Mouse (Mus musculus): ENCODE measurements around the gene Rpl7a. TPM values are rescaled to one million over a fixed set of nuclear protein-coding genes. Genes with fewer than 3 reads are reported as not detected.

Gene Rpl7a
- polyA plus RNA-seq, 1 experiment from 2014 or later, result 533 TPM

DNA sequence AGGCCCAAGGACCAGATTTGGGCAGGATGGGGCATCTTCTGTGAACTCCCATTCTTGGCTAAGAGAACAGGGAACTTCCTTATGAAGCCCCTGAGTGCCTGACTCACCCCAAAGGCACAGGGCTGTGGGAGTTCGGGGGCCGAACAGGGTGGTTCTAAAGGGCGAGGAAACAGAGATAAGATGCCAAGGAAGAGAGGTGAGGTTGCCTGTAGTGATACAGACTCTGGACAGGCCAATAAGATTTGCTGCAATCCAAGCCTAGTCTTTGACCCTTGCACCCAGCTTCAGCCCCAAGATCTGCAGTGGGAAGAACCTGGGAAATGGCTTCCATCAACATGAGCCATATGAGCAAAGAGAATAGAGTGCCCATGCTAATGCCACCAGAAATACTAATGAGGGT lies 32.7 kb downstream of the Rpl7a start:
- WGBS, result 89% methylated on average over 3 of the region's 3 CpGs
- ATAC-seq (replicated peaks), result no peak
- Histone ChIP-seq H3K27me3 (no peaks in the 10 kb centered on the region), H3K4me2 (replicated peaks) (no peak overlapping the region), H3K9me3 (no peaks in the 10 kb centered on the region), H3K4me1 (no peaks in the 10 kb centered on the region), H3K36me3 (no peaks in the 10 kb centered on the region), H3K27ac (replicated peaks) (no peak overlapping the region), H3K9ac (replicated peaks) (no peak overlapping the region), H3K4me3 (no peak overlapping the region)

DNA sequence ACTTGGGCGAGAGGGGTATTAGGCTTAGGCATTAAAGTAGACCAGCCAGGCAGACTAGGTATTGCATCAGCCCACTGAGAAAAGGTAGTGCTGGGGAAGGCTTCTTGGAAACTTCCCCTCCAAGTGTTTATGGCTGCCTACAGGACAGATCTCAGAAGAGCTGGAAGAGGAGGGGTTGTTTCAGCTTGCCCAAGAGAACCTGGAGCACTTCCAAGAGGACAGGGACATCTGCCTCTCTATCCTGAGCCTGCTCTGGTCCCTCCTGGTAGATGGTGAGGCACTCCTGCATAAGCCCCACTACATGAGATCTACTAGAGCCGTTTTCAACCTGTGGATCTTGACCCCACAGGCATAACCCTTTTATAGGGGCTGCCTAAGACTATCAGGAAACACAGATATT lies 39.8 kb downstream of the Rpl7a start:
- no peaks in the 10 kb centered on the region for H3K27me3 ChIP-seq
- no peak for ATAC-seq (replicated peaks)
- H3K9me3 ChIP-seq, result no peaks in the 10 kb centered on the region
- 88% methylated on average over 2 of the region's 2 CpGs for WGBS
- H3K9ac ChIP-seq (replicated peaks), result no peak overlapping the region
- peaks cover 40% of the 10 kb centered on the region for H3K36me3 ChIP-seq
- no peak overlapping the region for H3K27ac ChIP-seq (replicated peaks)
- no peaks in the 10 kb centered on the region for H3K4me1 ChIP-seq
- H3K4me3 ChIP-seq, result no peak overlapping the region
- no peak overlapping the region for H3K4me2 ChIP-seq (replicated peaks)

- WGBS, result 92% methylated on average over 8 of the region's 8 CpGs
- Histone ChIP-seq H3K36me3 (peaks cover 50% of the 10 kb centered on the region), H3K27ac (replicated peaks) (no peak overlapping the region), H3K4me3 (no peak overlapping the region), H3K4me1 (no peaks in the 10 kb centered on the region), H3K9ac (replicated peaks) (no peak overlapping the region), H3K27me3 (no peaks in the 10 kb centered on the region), H3K9me3 (no peaks in the 10 kb centered on the region), H3K4me2 (replicated peaks) (no peak overlapping the region)
- ATAC-seq (replicated peaks), result no peak
Observed at GRCm38 (mm10) chr2:26951346-26951905, 40.9 kb downstream of the Rpl7a start.

GRCm38 (mm10) chr2:26952193-26952592 lies 41.6 kb downstream of the Rpl7a start:
- WGBS, result 95% methylated on average over 4 of the region's 4 CpGs

GRCm38 (mm10) chr2:26952866-26953265 lies 42.3 kb downstream of the Rpl7a start:
- 93% methylated on average over 8 of the region's 8 CpGs for WGBS
- no peak overlapping the region for H3K4me3 ChIP-seq
- no peak overlapping the region for H3K4me2 ChIP-seq (replicated peaks)
- no peaks in the 10 kb centered on the region for H3K27me3 ChIP-seq
- no peak overlapping the region for H3K27ac ChIP-seq (replicated peaks)
- no peaks in the 10 kb centered on the region for H3K4me1 ChIP-seq
- H3K9ac ChIP-seq (replicated peaks), result no peak overlapping the region
- no peaks in the 10 kb centered on the region for H3K9me3 ChIP-seq
- no peak for ATAC-seq (replicated peaks)
- peaks cover 63% of the 10 kb centered on the region for H3K36me3 ChIP-seq

More at GRCm38 (mm10) chr2:26952193-26952592, 41.6 kb downstream of the Rpl7a start:
- H3K4me3 ChIP-seq, result no peak overlapping the region
- ATAC-seq (replicated peaks), result no peak
- H3K4me2 ChIP-seq (replicated peaks), result no peak overlapping the region
- peaks cover 57% of the 10 kb centered on the region for H3K36me3 ChIP-seq
- no peak overlapping the region for H3K27ac ChIP-seq (replicated peaks)
- no peaks in the 10 kb centered on the region for H3K27me3 ChIP-seq
- no peaks in the 10 kb centered on the region for H3K9me3 ChIP-seq
- H3K4me1 ChIP-seq, result no peaks in the 10 kb centered on the region
- no peak overlapping the region for H3K9ac ChIP-seq (replicated peaks)

DNA sequence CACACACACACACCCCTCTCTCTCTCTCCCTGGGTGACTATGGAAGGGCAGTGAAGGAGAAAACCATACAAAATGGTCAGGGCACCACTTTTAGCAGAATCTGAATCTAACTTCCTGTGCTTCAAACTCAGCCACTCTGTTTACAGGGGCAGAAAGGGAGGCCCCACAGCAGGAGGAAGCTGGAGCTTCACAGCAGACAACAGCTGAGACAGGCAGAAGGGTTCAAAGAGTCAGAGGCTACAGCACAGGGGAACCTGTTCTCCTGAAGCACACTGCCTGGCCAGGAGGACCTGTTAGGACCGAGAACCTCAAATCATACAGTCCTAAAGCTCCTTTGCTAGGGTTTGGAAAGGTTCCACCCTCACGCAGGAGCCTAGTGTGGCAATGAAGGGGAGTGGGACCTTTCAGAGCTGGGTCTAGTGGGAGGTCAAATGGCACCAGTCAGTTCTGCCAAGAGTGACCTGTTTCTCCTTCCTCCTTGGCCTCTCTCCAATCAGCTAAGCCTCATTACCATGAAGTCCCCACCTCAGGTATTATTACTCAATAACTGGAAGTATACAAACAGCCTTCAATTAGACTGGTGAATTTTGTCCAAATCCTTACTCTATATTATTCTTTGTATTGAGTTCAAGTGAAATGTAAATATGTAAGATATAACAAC lies 44.3 kb downstream of the Rpl7a start:
- Histone ChIP-seq H3K27me3 (no peaks in the 10 kb centered on the region), H3K9me3 (no peaks in the 10 kb centered on the region), H3K27ac (replicated peaks) (no peak overlapping the region), H3K4me1 (no peaks in the 10 kb centered on the region), H3K4me2 (replicated peaks) (no peak overlapping the region), H3K4me3 (no peak overlapping the region), H3K9ac (replicated peaks) (no peak overlapping the region), H3K36me3 (peaks cover 78% of the 10 kb centered on the region)
- ATAC-seq (replicated peaks), result no peak
- WGBS, result 91% methylated on average over 2 of the region's 2 CpGs

DNA sequence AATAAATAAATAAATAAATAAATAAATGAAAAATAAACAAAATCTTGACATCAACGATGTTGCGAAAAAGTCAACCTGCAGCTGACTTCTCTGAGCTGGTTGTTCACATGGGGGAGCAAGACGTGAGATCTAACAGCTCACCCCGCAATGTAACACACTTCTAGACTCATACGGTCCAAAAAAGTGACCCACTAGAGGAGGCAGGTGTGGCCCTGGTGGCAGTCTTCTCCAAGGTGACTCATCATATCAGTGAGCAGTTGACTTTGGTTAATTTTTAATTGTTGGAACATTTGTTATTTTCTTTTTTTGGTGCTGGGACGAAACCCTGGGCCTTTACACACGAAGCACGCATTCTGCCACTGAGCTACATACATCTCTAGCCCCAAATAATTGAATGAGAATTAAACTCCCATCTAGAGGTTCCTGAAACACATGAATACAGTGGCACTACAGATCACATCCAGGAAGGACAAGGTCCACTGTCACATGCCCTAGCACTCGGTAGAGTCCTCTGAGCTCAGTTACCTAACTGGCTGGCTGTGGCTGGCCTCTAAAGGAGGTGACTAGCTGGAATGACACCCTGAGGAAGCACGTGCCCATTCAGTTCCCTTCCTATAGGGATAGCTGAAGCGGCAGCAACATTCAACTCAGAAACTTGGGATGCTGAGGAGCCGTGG lies 46.4 kb downstream of the Rpl7a start:
- Histone ChIP-seq H3K4me3 (no peak overlapping the region), H3K36me3 (peaks cover 81% of the 10 kb centered on the region), H3K4me1 (peaks cover 8% of the 10 kb centered on the region), H3K4me2 (replicated peaks) (no peak overlapping the region), H3K9ac (replicated peaks) (no peak overlapping the region), H3K27me3 (no peaks in the 10 kb centered on the region), H3K9me3 (no peaks in the 10 kb centered on the region), H3K27ac (replicated peaks) (no peak overlapping the region)
- WGBS, result 93% methylated on average over 12 of the region's 12 CpGs
- ATAC-seq (replicated peaks), result no peak

- H3K27ac ChIP-seq (replicated peaks), result no peak overlapping the region
- no peak overlapping the region for H3K9ac ChIP-seq (replicated peaks)
- H3K27me3 ChIP-seq, result no peaks in the 10 kb centered on the region
- H3K4me2 ChIP-seq (replicated peaks), result no peak overlapping the region
- H3K9me3 ChIP-seq, result no peaks in the 10 kb centered on the region
- ATAC-seq (replicated peaks), result no peak
- H3K36me3 ChIP-seq, result peaks cover 76% of the 10 kb centered on the region
- WGBS, result 89% methylated on average over 2 of the region's 2 CpGs
- H3K4me1 ChIP-seq, result peaks cover 13% of the 10 kb centered on the region
- no peak overlapping the region for H3K4me3 ChIP-seq
Observed at GRCm38 (mm10) chr2:26957488-26957859, 46.9 kb downstream of the Rpl7a start.

DNA sequence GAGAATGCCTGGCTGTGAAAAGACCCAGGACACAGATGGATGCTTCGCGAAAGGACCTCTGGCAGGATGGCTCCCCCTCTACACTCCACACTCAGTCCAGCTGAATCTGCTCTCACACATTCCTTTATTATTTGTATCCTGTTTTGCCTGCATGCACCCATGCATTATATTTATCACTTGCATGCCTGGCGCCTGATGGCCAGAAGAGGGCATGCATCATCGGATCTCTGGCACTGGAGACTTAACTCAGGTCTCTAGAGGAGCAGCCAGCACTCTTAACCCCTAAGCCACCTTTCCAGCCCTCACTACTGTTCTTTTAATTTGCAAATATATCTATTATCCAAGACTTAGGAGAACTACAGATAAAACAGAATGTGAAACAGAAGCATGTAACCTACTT lies 50.2 kb downstream of the Rpl7a start:
- Histone ChIP-seq H3K27ac (replicated peaks) (no peak overlapping the region), H3K4me3 (no peak overlapping the region), H3K4me2 (replicated peaks) (no peak overlapping the region), H3K9me3 (no peaks in the 10 kb centered on the region), H3K4me1 (peaks cover 31% of the 10 kb centered on the region), H3K36me3 (peaks cover 46% of the 10 kb centered on the region), H3K9ac (replicated peaks) (no peak overlapping the region), H3K27me3 (no peaks in the 10 kb centered on the region)
- ATAC-seq (replicated peaks), result no peak
- WGBS, result 74% methylated on average over 4 of the region's 4 CpGs

Other genes starting within 250 kb of the Rpl7a start
- gene Lcn4, start 239.5 kb upstream of the Rpl7a start, polyA plus RNA-seq (2015; fragmentation: Nextera tagmentation; extraction: Ambion mirVana), result not detected in 2 replicates
- gene Abo, start 45.8 kb upstream of the Rpl7a start, polyA plus RNA-seq (2015; fragmentation: Nextera tagmentation; extraction: Ambion mirVana), result not detected in 2 replicates
- gene Surf6, start 7.9 kb upstream of the Rpl7a start, polyA plus RNA-seq (2015; fragmentation: Nextera tagmentation; extraction: Ambion mirVana), result 27.7 and 29.7 TPM in 2 replicates
- gene Med22, start 87 bp upstream of the Rpl7a start, polyA plus RNA-seq (2015; fragmentation: Nextera tagmentation; extraction: Ambion mirVana), result 177 and 184 TPM in 2 replicates
- 58.9 and 61.9 TPM in 2 replicates for gene Surf2, start 5.6 kb downstream of the Rpl7a start, polyA plus RNA-seq (2015; fragmentation: Nextera tagmentation; extraction: Ambion mirVana)
- 74.0 and 77.3 TPM in 2 replicates for gene Surf1, start 5.8 kb downstream of the Rpl7a start, polyA plus RNA-seq (2015; fragmentation: Nextera tagmentation; extraction: Ambion mirVana)
- gene Surf4, start 23.2 kb downstream of the Rpl7a start, polyA plus RNA-seq (2015; fragmentation: Nextera tagmentation; extraction: Ambion mirVana), result 100 and 101 TPM in 2 replicates
- gene Stkld1, start 23.3 kb downstream of the Rpl7a start, polyA plus RNA-seq (2015; fragmentation: Nextera tagmentation; extraction: Ambion mirVana), result 0.17 and 0.22 TPM in 2 replicates
- 38.4 and 38.8 TPM in 2 replicates for gene Rexo4, start 53.6 kb downstream of the Rpl7a start, polyA plus RNA-seq (2015; fragmentation: Nextera tagmentation; extraction: Ambion mirVana)
- gene Adamts13, start 62.7 kb downstream of the Rpl7a start, polyA plus RNA-seq (2015; fragmentation: Nextera tagmentation; extraction: Ambion mirVana), result 0.22 and 0.38 TPM in 2 replicates
- 120 and 121 TPM in 2 replicates for gene Cacfd1, start 99.2 kb downstream of the Rpl7a start, polyA plus RNA-seq (2015; fragmentation: Nextera tagmentation; extraction: Ambion mirVana)
- 5.2 TPM in 2 replicates for gene Slc2a6, start 117.2 kb downstream of the Rpl7a start, polyA plus RNA-seq (2015; fragmentation: Nextera tagmentation; extraction: Ambion mirVana)
- 0.17 TPM in 1 of 2 replicates, not detected in the other for gene Mymk, start 161.4 kb downstream of the Rpl7a start, polyA plus RNA-seq (2015; fragmentation: Nextera tagmentation; extraction: Ambion mirVana)
- gene Adamtsl2, start 168.6 kb downstream of the Rpl7a start, polyA plus RNA-seq (2015; fragmentation: Nextera tagmentation; extraction: Ambion mirVana), result 6.8 and 9.5 TPM in 2 replicates
- 3.5 and 4.6 TPM in 2 replicates for gene Fam163b, start 231.7 kb downstream of the Rpl7a start, polyA plus RNA-seq (2015; fragmentation: Nextera tagmentation; extraction: Ambion mirVana)